Mouse (Mus musculus) embryonic facial prominence, embryonic 11.5 days (tissue): Measurements from ENCODE around the gene Smbd1. TPM values are rescaled to one million over a fixed set of nuclear protein-coding genes. Genes with fewer than 3 reads are reported as not detected.

Experiments used
- polyA plus RNA-seq: library from polyadenylated mRNA; unstranded; fragments of >200 nt; fragmentation: Nextera tagmentation; extraction: Ambion mirVana; gene quantifications from 2 replicates; pipeline ENCODE4 v1.2.1, GENCODE M21; 2014

Smbd1 gene
- polyA plus RNA-seq, 1 experiment from 2014 or later: not detected

Other genes with a start within 250 kb of the Smbd1 start
- 57.9 and 63.2 TPM in 2 replicates for gene Tfrc, start 201.6 kb downstream of the Smbd1 start, polyA plus RNA-seq
- 5.3 and 5.8 TPM in 2 replicates for gene Tnk2, start 166.6 kb downstream of the Smbd1 start, polyA plus RNA-seq
- 0.28 TPM in 1 of 2 replicates, not detected in the other for gene Muc4, start 74.6 kb downstream of the Smbd1 start, polyA plus RNA-seq
- not detected in 2 replicates for gene Muc20, start 13.0 kb downstream of the Smbd1 start, polyA plus RNA-seq
- 147 and 156 TPM in 2 replicates for gene Fyttd1, start 67.0 kb upstream of the Smbd1 start, polyA plus RNA-seq
- gene Rubcn, start 67.3 kb upstream of the Smbd1 start, polyA plus RNA-seq: 10.5 and 12.7 TPM in 2 replicates
- 31.7 and 32.2 TPM in 2 replicates for gene Lrch3, start 103.6 kb upstream of the Smbd1 start, polyA plus RNA-seq
- 3.7 and 3.8 TPM in 2 replicates for gene Iqcg, start 245.7 kb upstream of the Smbd1 start, polyA plus RNA-seq
- 929 and 931 TPM in 2 replicates for gene Rpl35a, start 246.0 kb upstream of the Smbd1 start, polyA plus RNA-seq